Mouse (Mus musculus) adipose tissue, adult 10 weeks (tissue): Measurements from ENCODE around the gene Uqcrfs1. TPM values are rescaled to one million over a fixed set of nuclear protein-coding genes. Genes with fewer than 3 reads are reported as not detected.

Experiments used
- polyA plus RNA-seq: library from polyadenylated mRNA; stranded (reverse); fragments of 350-450 nt; fragmentation: Illumina TruSeq; extraction: RNeasy Lipid Tissue Mini Kit (QIAGEN cat#74804); gene quantifications from one replicate; pipeline ENCODE4 v1.2.3, GENCODE M21; 2014; ENCODE audit warnings: low read depth, low replicate concordance

The Uqcrfs1 gene
- 128 TPM for polyA plus RNA-seq

GRCm38 (mm10) chr13:30544856-30545604 lies at the start of gene Uqcrfs1:
TSS of gene Uqcrfs1 (minus strand) at chr13:30545362.

Other genes with a start within 250 kb of the Uqcrfs1 start
- 7.0 TPM for gene Agtr1a, start 208.9 kb downstream of the Uqcrfs1 start, polyA plus RNA-seq
- 24.3 TPM for gene Dusp22, start 114.6 kb upstream of the Uqcrfs1 start, polyA plus RNA-seq
- 4.9 TPM for gene Irf4, start 203.9 kb upstream of the Uqcrfs1 start, polyA plus RNA-seq